Mouse (Mus musculus): ENCODE measurements around the gene Gm45713. TPM values are rescaled to one million over a fixed set of nuclear protein-coding genes. Genes with fewer than 3 reads are reported as not detected.
"Not testable (repeated sequence)": the region's sequence is repeated elsewhere in the genome, so short reads cannot be mapped to it uniquely, and the experiment has no call there.

Gm45713 gene
- total RNA-seq, 2 experiments from 2014 or later: not detected

GRCm38 (mm10) chr7:45163735-45164490 lies 27.9 kb upstream of the Gm45713 start, which contains the start of gene Slc17a7:
Slc17a7 (plus strand) TSS chr7:45163949.
- DNase-seq (ENCODE audit: low spot score): no peak
- intact Hi-C loops (cut with DNase I): loop anchor here (5.0 kb wide), 1 partner anchor 133 kb away; no protein-coding TSS in a partner anchor

GRCm38 (mm10) chr7:45162996-45163615 lies 27.1 kb upstream of the Gm45713 start:
- no peak for DNase-seq (ENCODE audit: low spot score)
- intact Hi-C loops (cut with DNase I): loop anchor here (1.0 to 5.0 kb wide), 2 partner anchors 35 to 134 kb away; no protein-coding TSS in a partner anchor

GRCm38 (mm10) chr7:45162551-45162950 lies 26.5 kb upstream of the Gm45713 start:
- intact Hi-C loops (cut with DNase I): loop anchor here (1.0 to 5.0 kb wide), 2 partner anchors 36 to 135 kb away; no protein-coding TSS in a partner anchor
- DNase-seq (ENCODE audit: low spot score): no peak

GRCm38 (mm10) chr7:45161612-45162473 lies 25.8 kb upstream of the Gm45713 start:
- intact Hi-C loops (cut with DNase I): loop anchor here (1.0 to 5.0 kb wide), 2 partner anchors 36 to 135 kb away; no protein-coding TSS in a partner anchor
- DNase-seq (ENCODE audit: low spot score): peak; percentile 75

GRCm38 (mm10) chr7:45160866-45161265 lies 24.8 kb upstream of the Gm45713 start:
- intact Hi-C loops (cut with DNase I): loop anchor here (5.0 kb wide), 1 partner anchor 136 kb away; no protein-coding TSS in a partner anchor
- no peak for DNase-seq (ENCODE audit: low spot score)

- intact Hi-C loops (cut with DNase I): loop anchor here (5.0 kb wide), 1 partner anchor 137 kb away; no protein-coding TSS in a partner anchor
- DNase-seq (ENCODE audit: low spot score): no peak
Measured at GRCm38 (mm10) chr7:45160316-45160800, 24.3 kb upstream of the Gm45713 start.

GRCm38 (mm10) chr7:45158991-45159390 lies 23.0 kb upstream of the Gm45713 start:
- no peak for DNase-seq (ENCODE audit: low spot score)
- intact Hi-C loops (cut with DNase I): no loop called here

GRCm38 (mm10) chr7:45157459-45157858 lies 21.4 kb upstream of the Gm45713 start:
- no peak for DNase-seq (ENCODE audit: low spot score)
- intact Hi-C loops (cut with DNase I): no loop called here

- intact Hi-C loops (cut with DNase I): no loop called here
- no peak for DNase-seq (ENCODE audit: low spot score)
Measured at GRCm38 (mm10) chr7:45156206-45156605, 20.2 kb upstream of the Gm45713 start.

GRCm38 (mm10) chr7:45155590-45155989 lies 19.6 kb upstream of the Gm45713 start:
- no peak for DNase-seq (ENCODE audit: low spot score)
- intact Hi-C loops (cut with DNase I): no loop called here

- intact Hi-C loops (cut with DNase I): no loop called here
- DNase-seq (ENCODE audit: low spot score): no peak
Measured at GRCm38 (mm10) chr7:45154993-45155514, 19.0 kb upstream of the Gm45713 start.

GRCm38 (mm10) chr7:45154096-45154992 lies 18.3 kb upstream of the Gm45713 start, which contains the start of the genes Pih1d1 and Aldh16a1:
Pih1d1 (plus strand) TSS chr7:45154303.
Aldh16a1 (minus strand) TSS chr7:45154584.
- peak; percentile 95 for DNase-seq (ENCODE audit: low spot score)
- intact Hi-C loops (cut with DNase I): no loop called here

GRCm38 (mm10) chr7:45153586-45153985 lies 17.6 kb upstream of the Gm45713 start:
- intact Hi-C loops (cut with DNase I): no loop called here
- DNase-seq (ENCODE audit: low spot score): no peak

GRCm38 (mm10) chr7:45153052-45153451 lies 17.0 kb upstream of the Gm45713 start:
- intact Hi-C loops (cut with DNase I); DNase-seq (ENCODE audit: low spot score): not testable (repeated sequence)

GRCm38 (mm10) chr7:45151303-45151702 lies 15.3 kb upstream of the Gm45713 start:
- intact Hi-C loops (cut with DNase I): no loop called here
- peak; percentile 62 for DNase-seq (ENCODE audit: low spot score)

GRCm38 (mm10) chr7:45150321-45150720 lies 14.3 kb upstream of the Gm45713 start:
- intact Hi-C loops (cut with DNase I): no loop called here
- no peak for DNase-seq (ENCODE audit: low spot score)

GRCm38 (mm10) chr7:45149545-45149944 lies 13.5 kb upstream of the Gm45713 start:
- peak; percentile 57 for DNase-seq (ENCODE audit: low spot score)
- intact Hi-C loops (cut with DNase I): no loop called here

- no peak for DNase-seq (ENCODE audit: low spot score)
- intact Hi-C loops (cut with DNase I): no loop called here
Measured at GRCm38 (mm10) chr7:45148534-45149098, 12.6 kb upstream of the Gm45713 start.

Measured in heart, postnatal 25 days (tissue).